Mouse (Mus musculus): ENCODE results near the gene Tdrd12.
A peak's percentile ranks its signal among the peaks of the same experiment; 100 is the strongest.
"Not testable (repeated sequence)": the region's sequence is repeated elsewhere in the genome, so short reads cannot be mapped to it uniquely, and the experiment has no call there.

Gene Tdrd12

GRCm38 (mm10) chr7:35537562-35537961 is at the start of gene Tdrd12:
Gene Tdrd12, minus strand, starts transcription at chr7:35537745.
- DNase-seq (ENCODE audit: low spot score in 2 of 2), result no peak

GRCm38 (mm10) chr7:35586906-35587445 is 49.4 kb upstream of the Tdrd12 start:
- DNase-seq (ENCODE audit: low spot score in 2 of 2), result no peak

GRCm38 (mm10) chr7:35586055-35586905 is 48.7 kb upstream of the Tdrd12 start, which contains the start of gene Ankrd27:
Gene Ankrd27, plus strand, starts transcription at chr7:35586244.
- peak; percentile 98 for DNase-seq (ENCODE audit: low spot score in 2 of 2)

- DNase-seq (ENCODE audit: low spot score in 2 of 2), result no peak
Observed at GRCm38 (mm10) chr7:35585191-35586054, 47.9 kb upstream of the Tdrd12 start, which contains the start of gene Rgs9bp. Gene Rgs9bp, minus strand, starts transcription at chr7:35585582.

- no peak for DNase-seq (ENCODE audit: low spot score in 2 of 2)
Observed at GRCm38 (mm10) chr7:35584786-35585190, 47.2 kb upstream of the Tdrd12 start.

- no peak for DNase-seq (ENCODE audit: low spot score in 2 of 2)
Observed at GRCm38 (mm10) chr7:35584068-35584785, 46.7 kb upstream of the Tdrd12 start.

GRCm38 (mm10) chr7:35583476-35584025 is 46.0 kb upstream of the Tdrd12 start:
- DNase-seq (ENCODE audit: low spot score in 2 of 2), result no peak

GRCm38 (mm10) chr7:35582719-35583118 is 45.2 kb upstream of the Tdrd12 start:
- no peak for DNase-seq (ENCODE audit: low spot score in 2 of 2)

- no peak for DNase-seq (ENCODE audit: low spot score in 2 of 2)
Observed at GRCm38 (mm10) chr7:35579849-35580248, 42.3 kb upstream of the Tdrd12 start.

GRCm38 (mm10) chr7:35570883-35571282 is 33.3 kb upstream of the Tdrd12 start:
- not testable (repeated sequence) for DNase-seq (ENCODE audit: low spot score in 2 of 2)

GRCm38 (mm10) chr7:35569724-35570123 is 32.2 kb upstream of the Tdrd12 start:
- DNase-seq (ENCODE audit: low spot score in 2 of 2), result not testable (repeated sequence)

GRCm38 (mm10) chr7:35565965-35566364 is 28.4 kb upstream of the Tdrd12 start:
- DNase-seq (ENCODE audit: low spot score in 2 of 2), result not testable (repeated sequence)

GRCm38 (mm10) chr7:35564872-35565271 is 27.3 kb upstream of the Tdrd12 start:
- not testable (repeated sequence) for DNase-seq (ENCODE audit: low spot score in 2 of 2)

GRCm38 (mm10) chr7:35564067-35564865 is 26.7 kb upstream of the Tdrd12 start:
- no peak for DNase-seq (ENCODE audit: low spot score in 2 of 2)

- DNase-seq (ENCODE audit: low spot score in 2 of 2), result no peak
Observed at GRCm38 (mm10) chr7:35563071-35563470, 25.5 kb upstream of the Tdrd12 start.

GRCm38 (mm10) chr7:35559838-35560237 is 22.3 kb upstream of the Tdrd12 start:
- DNase-seq (ENCODE audit: low spot score in 2 of 2), result no peak

GRCm38 (mm10) chr7:35558681-35559080 is 21.1 kb upstream of the Tdrd12 start:
- no peak for DNase-seq (ENCODE audit: low spot score in 2 of 2)

GRCm38 (mm10) chr7:35557577-35557976 is 20.0 kb upstream of the Tdrd12 start:
- DNase-seq (ENCODE audit: low spot score in 2 of 2), result no peak

- no peak for DNase-seq (ENCODE audit: low spot score in 2 of 2)
Observed at GRCm38 (mm10) chr7:35556905-35557304, 19.4 kb upstream of the Tdrd12 start.

GRCm38 (mm10) chr7:35556205-35556603 is 18.7 kb upstream of the Tdrd12 start, which contains the start of gene Nudt19:
Gene Nudt19, minus strand, starts transcription at chr7:35556304.
- DNase-seq (ENCODE audit: low spot score in 2 of 2), result no peak

Measured in right cerebral cortex, adult 2 months (tissue).